Mouse (Mus musculus) limb, embryonic 14.5 days (tissue): Measurements from ENCODE around the gene Bcar3. TPM values are rescaled to one million over a fixed set of nuclear protein-coding genes. Genes with fewer than 3 reads are reported as not detected.

ENCODE experiments used
- ATAC-seq: fragments of 200-750 bp; cut with Nextera tagmentation; 2 replicates; pipeline ENCODE4 v1.8.0; 2017; ENCODE audit warnings: low read depth, moderate number of reproducible peaks, moderate TSS enrichment; ENCODE audit not compliant: low FRiP score
- DNase-seq: peaks from one replicate; pipeline ENCODE4 v3.0.0-alpha.2; 2015; ENCODE audit warnings: low spot score
- H3K27ac ChIP-seq: fragments of 300-500 bp; sonication (generic); replicated peaks from 2 replicates; pipeline ENCODE4 v1.5.1; 2014; ENCODE audit warnings: low read depth, mild to moderate bottlenecking, low read length, moderate library complexity, mixed read lengths
- H3K27me3 ChIP-seq: fragments of 300-500 bp; sonication (generic); 2 replicates; pipeline ENCODE4 v1.6.1; 2014; ENCODE audit warnings: low read length, mixed read lengths; ENCODE audit not compliant: control insufficient read depth, insufficient read depth
- H3K36me3 ChIP-seq: fragments of 300-500 bp; sonication (generic); 2 replicates; pipeline ENCODE4 v1.6.1; 2014; ENCODE audit warnings: mild to moderate bottlenecking, low read length, moderate library complexity, mixed read lengths; ENCODE audit not compliant: control insufficient read depth, insufficient read depth
- H3K4me1 ChIP-seq: fragments of 300-500 bp; sonication (generic); 2 replicates; pipeline ENCODE4 v1.6.1; 2014; ENCODE audit warnings: antibody characterized with exemption, low read length, mixed read lengths; ENCODE audit not compliant: control insufficient read depth, insufficient read depth
- H3K4me2 ChIP-seq: fragments of 300-500 bp; sonication (generic); replicated peaks from 2 replicates; pipeline ENCODE4 v1.6.1; 2014; ENCODE audit warnings: low read depth, mild to moderate bottlenecking, low read length, moderate library complexity; ENCODE audit not compliant: severe bottlenecking
- H3K4me3 ChIP-seq: fragments of 300-500 bp; sonication (generic); replicated peaks from 2 replicates; pipeline ENCODE4 v1.5.1; 2014; ENCODE audit warnings: low read length
- H3K9ac ChIP-seq: fragments of 300-500 bp; sonication (generic); 2 replicates; pipeline ENCODE4 v1.6.1; 2014; ENCODE audit warnings: mild to moderate bottlenecking, low read depth, low read length, moderate library complexity; ENCODE audit not compliant: severe bottlenecking
- H3K9me3 ChIP-seq: fragments of 300-500 bp; sonication (generic); 2 replicates; pipeline ENCODE4 v1.6.1; 2016; ENCODE audit warnings: low read length; ENCODE audit not compliant: control insufficient read depth
- POLR2A ChIP-seq: fragments of 200-500 bp; IDR thresholded peaks from 2 replicates; pipeline ENCODE4 v1.8.0; 2012; ENCODE audit warnings: inconsistent platforms, mild to moderate bottlenecking, moderate library complexity, borderline replicate concordance; ENCODE audit not compliant: insufficient read depth, insufficient read length; ENCODE audit errors: extremely low read depth
- WGBS: fragments of 180-500 bp; shearing (Covaris S2); extraction: QIAGEN DNeasy Blood & Tissue Kit; methylation state at CpG from one replicate; pipeline ENCODE4 v1.1.7; 2014; 5-methylcytosine and 5-hydroxymethylcytosine counted together
- polyA plus RNA-seq, 2 experiments: library from polyadenylated mRNA; depleted of rRNA in 1 of 2; stranded (reverse) in 1 of 2; unstranded in 1 of 2; fragments of >200 nt; fragmentation: Nextera tagmentation in 1 of 2; extraction: Ambion mirVana in 1 of 2; gene quantifications; 2 replicates each; pipeline versions ENCODE4 v1.2.1 to v1.2.3; 2012 to 2014

The Bcar3 gene
- polyA plus RNA-seq (2012; rRNA removed) (7.8 and 13.2 TPM in 2 replicates), polyA plus RNA-seq (2014; fragmentation: Nextera tagmentation; extraction: Ambion mirVana) (7.9 TPM in 2 replicates)

DNA sequence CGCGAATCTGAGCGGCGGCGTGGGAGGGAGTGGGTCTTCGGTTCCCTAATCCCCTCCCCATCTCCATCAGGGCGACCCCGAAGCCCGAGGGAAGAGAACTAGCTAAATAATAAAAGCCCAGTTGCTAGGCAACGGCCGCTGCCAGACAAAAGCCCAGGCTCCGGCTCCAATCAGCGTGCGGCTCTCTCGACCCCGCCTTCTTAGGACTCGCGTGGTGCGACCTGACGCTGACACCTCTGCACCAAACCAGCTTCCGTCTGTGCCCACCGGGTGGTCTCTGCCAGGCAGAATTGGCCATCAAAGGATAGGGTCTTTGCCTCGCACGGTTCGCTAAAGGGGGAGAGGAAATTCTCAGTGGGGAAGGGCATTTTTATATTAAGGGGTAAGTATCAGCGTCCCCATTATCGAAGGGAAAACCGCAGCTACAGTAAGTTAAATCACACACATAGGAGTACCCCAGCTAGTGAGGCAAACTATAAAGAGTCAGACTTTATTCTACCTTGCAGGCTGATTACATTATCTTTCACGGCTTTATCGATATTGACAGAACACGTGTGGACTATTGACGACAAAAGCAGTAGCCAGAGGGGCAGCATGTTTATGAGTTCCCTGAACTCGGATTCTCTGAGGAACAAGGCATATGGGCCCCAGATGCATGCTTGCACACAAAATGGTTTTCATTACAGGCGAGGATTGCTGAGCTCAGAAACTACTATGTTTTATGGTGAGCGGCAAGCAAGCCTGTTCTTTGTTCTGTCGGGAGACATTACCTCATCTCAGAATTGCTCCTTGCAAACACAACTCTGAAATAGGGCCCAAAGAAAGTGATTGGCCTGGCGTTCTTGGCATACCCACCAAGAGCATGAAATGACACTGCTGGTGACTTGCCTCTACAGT, at the start of gene Bcar3:
Gene Bcar3, plus strand, starts transcription at position 183 of the 897 bp plus-strand sequence.
- ATAC-seq = peak; percentile 86

DNA sequence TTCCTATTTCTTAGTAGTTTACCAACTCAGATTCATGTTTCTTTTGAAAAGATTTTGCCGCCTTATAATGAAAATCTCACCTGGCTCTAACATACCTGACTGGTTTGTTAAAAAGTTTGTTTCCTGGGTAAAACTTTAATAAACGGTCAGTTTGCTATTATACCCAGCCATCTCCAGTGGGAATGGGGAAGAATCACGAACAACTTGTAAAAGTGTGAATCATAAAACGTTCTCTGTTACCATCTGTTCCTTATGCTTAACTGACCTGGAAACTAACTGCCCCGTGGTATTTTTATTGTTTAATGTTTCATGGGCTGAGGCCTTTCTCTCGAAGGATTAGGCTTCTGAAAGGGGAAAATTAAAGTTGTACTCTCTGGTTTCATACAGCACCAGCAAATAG, 49.2 kb upstream of the Bcar3 start:
- DNase-seq (no peak), ATAC-seq (no peak)
- Histone ChIP-seq H3K27ac (0 out of 2 replicates have a peak overlapping the region, but pooled peaks have one; percentile 3), H3K9me3 (no peaks in the 10 kb centered on the region), H3K27me3 (no peaks in the 10 kb centered on the region), H3K4me2 (peak overlapping the region; percentile 45), H3K9ac (peak overlapping the region; percentile 32; the same call in 1 of the 2 replicates), H3K4me1 (peaks cover 12% of the 10 kb centered on the region), H3K4me3 (peak overlapping the region; percentile 22), H3K36me3 (no peaks in the 10 kb centered on the region)
- TF ChIP-seq POLR2A = no peak
- WGBS = 39% methylated on average over 6 of the region's 6 CpGs

More for the DNA sequence above, at the start of gene Bcar3:
- DNase-seq = peak; percentile 99
- peak within 1 kb of the TSS; percentile 92 for H3K9ac ChIP-seq
- no peaks in the 10 kb centered on the region for H3K36me3 ChIP-seq
- no peaks in the 10 kb centered on the region for H3K27me3 ChIP-seq
- H3K4me1 ChIP-seq = peaks cover 23% of the 10 kb centered on the region
- WGBS = 3% methylated on average over 36 of the region's 37 CpGs
- TF ChIP-seq POLR2A = no peak
- peak within 1 kb of the TSS; percentile 70 for H3K4me2 ChIP-seq
- H3K27ac ChIP-seq = peak within 1 kb of the TSS; percentile 97
- H3K9me3 ChIP-seq = no peaks in the 10 kb centered on the region
- H3K4me3 ChIP-seq = peak within 1 kb of the TSS; percentile 61

DNA sequence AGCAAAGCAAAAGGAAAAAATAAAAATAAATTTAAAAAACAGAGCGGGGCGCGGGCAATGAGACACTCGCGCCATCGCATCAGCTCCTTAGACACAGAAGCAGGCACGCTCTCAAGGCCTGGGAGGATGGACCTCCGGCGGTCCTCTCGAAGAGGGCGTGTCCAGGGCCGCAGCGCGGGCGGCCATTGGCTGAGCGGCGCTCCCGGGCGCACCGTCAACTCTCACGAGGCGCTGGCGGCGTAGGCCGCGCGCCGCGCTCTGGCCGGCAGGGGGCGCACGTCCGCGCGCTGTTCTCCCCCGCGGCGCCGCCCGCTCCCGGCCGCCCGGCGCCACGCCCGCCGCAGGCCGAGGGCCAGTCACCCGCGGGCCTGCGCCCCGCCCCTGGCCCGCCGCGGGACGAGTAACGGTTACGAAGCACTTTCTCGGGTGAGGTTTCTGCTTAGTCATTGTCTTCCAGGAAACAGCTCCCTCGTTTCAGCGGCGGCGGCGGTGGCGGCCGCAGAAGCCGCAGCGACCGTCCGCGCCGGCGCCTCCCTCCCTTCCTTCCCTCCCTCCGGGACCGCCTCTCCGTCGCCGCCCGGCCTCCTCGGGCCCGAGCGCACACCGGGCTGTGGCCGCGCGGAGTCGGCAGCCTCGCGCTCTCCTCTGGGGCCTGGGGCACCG, 48.6 kb upstream of the Bcar3 start, which contains the start of gene Gclm:
Gene Gclm, plus strand, starts transcription at position 343 of the 663 bp plus-strand sequence.
- H3K27ac ChIP-seq = peak within 1 kb of the TSS; percentile 72
- peak within 1 kb of the TSS; percentile 89 for H3K4me3 ChIP-seq
- H3K9me3 ChIP-seq = no peaks in the 10 kb centered on the region
- H3K9ac ChIP-seq = peak within 1 kb of the TSS; percentile 82
- peak within 1 kb of the TSS; percentile 76 for H3K4me2 ChIP-seq
- peaks cover 12% of the 10 kb centered on the region for H3K4me1 ChIP-seq
- TF ChIP-seq POLR2A = 0 out of 2 replicates have a peak, but pooled peaks have one; percentile 32
- peak; percentile 98 for ATAC-seq
- peak; percentile 94 for DNase-seq
- H3K36me3 ChIP-seq = no peaks in the 10 kb centered on the region
- WGBS = under 1% methylated on average over 26 of the region's 90 CpGs
- H3K27me3 ChIP-seq = no peaks in the 10 kb centered on the region

DNA sequence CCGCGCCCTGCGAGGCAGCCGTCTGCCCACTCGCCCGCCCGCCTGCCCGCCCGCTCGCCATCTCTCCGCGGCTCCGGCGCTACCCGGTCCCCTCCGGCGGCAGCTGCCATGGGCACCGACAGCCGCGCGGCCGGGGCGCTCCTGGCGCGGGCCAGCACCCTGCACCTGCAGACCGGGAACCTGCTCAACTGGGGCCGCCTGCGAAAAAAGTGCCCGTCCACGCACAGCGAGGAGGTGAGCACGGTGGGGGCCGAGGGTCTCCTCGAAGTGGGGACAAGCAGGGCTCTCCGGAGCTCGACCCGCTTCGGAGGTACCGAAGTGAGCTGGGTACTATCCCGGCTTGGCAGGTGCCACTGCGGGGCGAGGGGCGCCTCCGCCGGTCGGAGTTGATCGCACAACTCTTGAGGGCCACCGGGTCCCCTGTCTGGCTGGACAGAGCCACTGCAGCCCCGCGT, 48.0 kb upstream of the Bcar3 start:
- H3K27me3 ChIP-seq = no peaks in the 10 kb centered on the region
- ATAC-seq (peak; percentile 17), DNase-seq (peak; percentile 41)
- peak overlapping the region; percentile 76 for H3K4me2 ChIP-seq
- peak overlapping the region; percentile 82 for H3K9ac ChIP-seq
- WGBS = under 1% methylated on average over 35 of the region's 50 CpGs
- H3K4me1 ChIP-seq = peaks cover 12% of the 10 kb centered on the region
- H3K27ac ChIP-seq = peak overlapping the region; percentile 72
- no peak for TF ChIP-seq POLR2A
- no peaks in the 10 kb centered on the region for H3K36me3 ChIP-seq
- H3K4me3 ChIP-seq = peak overlapping the region; percentile 89
- H3K9me3 ChIP-seq = no peaks in the 10 kb centered on the region

DNA sequence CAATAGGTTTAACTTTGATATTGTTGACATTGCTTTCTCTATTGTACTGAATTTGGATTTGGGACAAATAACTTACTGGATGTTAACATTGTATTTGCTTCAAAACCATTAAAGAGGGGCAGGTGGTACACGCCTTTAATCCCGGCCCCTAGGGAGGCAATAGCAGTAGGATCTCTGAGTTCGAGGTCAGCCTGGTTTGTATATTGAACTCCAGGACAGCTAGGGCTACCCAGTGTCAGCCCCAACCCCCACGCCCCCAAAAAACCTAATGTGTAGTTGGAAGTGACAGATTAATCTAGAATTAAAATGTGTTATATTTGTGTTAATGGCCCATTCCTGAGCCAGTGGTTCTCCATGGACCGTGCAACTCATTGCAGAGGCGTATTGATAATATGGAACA, 47.5 kb upstream of the Bcar3 start:
- DNase-seq (no peak), ATAC-seq (no peak)
- no peaks in the 10 kb centered on the region for H3K36me3 ChIP-seq
- H3K9me3 ChIP-seq = no peaks in the 10 kb centered on the region
- H3K4me2 ChIP-seq = peak overlapping the region; percentile 76
- no peak for TF ChIP-seq POLR2A
- H3K27ac ChIP-seq = no peak overlapping the region
- WGBS = 32% methylated on average over 6 of the region's 6 CpGs
- H3K9ac ChIP-seq = peak overlapping the region; percentile 82
- H3K4me3 ChIP-seq = peak overlapping the region; percentile 89
- no peaks in the 10 kb centered on the region for H3K27me3 ChIP-seq
- peaks cover 12% of the 10 kb centered on the region for H3K4me1 ChIP-seq
